Mouse (Mus musculus) ES-E14 (cell line): Measurements from ENCODE around the gene 4933406M09Rik. TPM values are rescaled to one million over a fixed set of nuclear protein-coding genes. Genes with fewer than 3 reads are reported as not detected.

ENCODE experiments used
- DNase-seq: peaks from one replicate; pipeline ENCODE4 v3.0.0-alpha.2; 2013; ENCODE audit warnings: low read depth, low spot score
- H3K27ac ChIP-seq: 2 replicates; pipeline ENCODE4 v1.5.1; 2012; ENCODE audit warnings: low read depth, mild to moderate bottlenecking, low read length, moderate library complexity, mixed read lengths; ENCODE audit not compliant: poor library complexity, insufficient read depth, severe bottlenecking
- H3K36me3 ChIP-seq: 2 replicates; pipeline ENCODE4 v1.6.1; 2012; ENCODE audit warnings: mild to moderate bottlenecking, low read length, moderate library complexity, mixed read lengths; ENCODE audit not compliant: control insufficient read depth, poor library complexity, insufficient read depth, severe bottlenecking
- H3K4me1 ChIP-seq, 2 experiments: fragments of 150-350 bp in 1 of 2; sonication (generic) in 1 of 2; 2 replicates each; pipeline ENCODE4 v1.6.1; 2012; ENCODE audit warnings: low read length in 2 of 2, mild to moderate bottlenecking in 1 of 2, mixed read lengths in 1 of 2; ENCODE audit not compliant: control insufficient read depth in 2 of 2, insufficient read depth in 2 of 2, poor library complexity in 1 of 2
- H3K4me3 ChIP-seq, 2 experiments: fragments of 150-350 bp in 1 of 2; sonication (generic) in 1 of 2; 2 replicates each; pipeline ENCODE4 v1.5.1; 2012; ENCODE audit warnings: low read length in 2 of 2, low read depth in 1 of 2, mild to moderate bottlenecking in 1 of 2, mixed read lengths in 1 of 2; ENCODE audit not compliant: insufficient read depth in 1 of 2, poor library complexity in 1 of 2, severe bottlenecking in 1 of 2
- H3K9ac ChIP-seq: 2 replicates; pipeline ENCODE4 v1.6.1; 2012; ENCODE audit warnings: low read depth, mild to moderate bottlenecking, low read length, mixed read lengths; ENCODE audit not compliant: poor library complexity, insufficient read depth, severe bottlenecking
- H3K9me3 ChIP-seq: fragments of 150-350 bp; sonication (generic); 2 replicates; pipeline ENCODE4 v1.6.1; 2012; ENCODE audit warnings: low read depth, mild to moderate bottlenecking, low read length; ENCODE audit not compliant: control insufficient read depth, insufficient read depth
- CHD2 ChIP-seq: IDR thresholded peaks from 2 replicates; pipeline ENCODE4 v1.6.1; 2014; ENCODE audit warnings: mild to moderate bottlenecking, low read depth, low read length, inconsistent platforms
- HCFC1 ChIP-seq: IDR thresholded peaks from 2 replicates; pipeline ENCODE4 v1.6.1; 2012; ENCODE audit warnings: low read length, inconsistent platforms, borderline replicate concordance; ENCODE audit not compliant: insufficient read depth
- MAFK ChIP-seq: IDR thresholded peaks from 2 replicates; pipeline ENCODE4 v1.6.1; 2014; ENCODE audit warnings: mild to moderate bottlenecking, low read depth, low read length, inconsistent platforms; ENCODE audit not compliant: insufficient read depth
- ZC3H11A ChIP-seq: IDR thresholded peaks from 2 replicates; pipeline ENCODE4 v1.6.1; 2012; ENCODE audit warnings: low read depth, mild to moderate bottlenecking, inconsistent platforms, low read length, borderline replicate concordance
- ZNF384 ChIP-seq: IDR thresholded peaks from 2 replicates; pipeline ENCODE4 v1.6.1; 2012; ENCODE audit warnings: low read depth, low read length, inconsistent platforms
- in situ Hi-C, 2 experiments: fragments of 600-800 bp; cut with MboI; formaldehyde crosslinking; loops; one replicate each; pipeline ENCODE4 v1.15.1; 2025; ENCODE audit warnings: low sequenced_read_pairs in 2 of 2, inconsistent platforms in 1 of 2; ENCODE audit not compliant: unreplicated experiment in 2 of 2
- total RNA-seq: library from RNA; depleted of rRNA; stranded (reverse); fragments of 300-350 nt; gene quantifications from 2 replicates; pipeline ENCODE4 v1.2.3, GENCODE M21; 2012; rRNA removed

Gene 4933406M09Rik
- total RNA-seq, 1 experiment = 0.22 TPM

DNA sequence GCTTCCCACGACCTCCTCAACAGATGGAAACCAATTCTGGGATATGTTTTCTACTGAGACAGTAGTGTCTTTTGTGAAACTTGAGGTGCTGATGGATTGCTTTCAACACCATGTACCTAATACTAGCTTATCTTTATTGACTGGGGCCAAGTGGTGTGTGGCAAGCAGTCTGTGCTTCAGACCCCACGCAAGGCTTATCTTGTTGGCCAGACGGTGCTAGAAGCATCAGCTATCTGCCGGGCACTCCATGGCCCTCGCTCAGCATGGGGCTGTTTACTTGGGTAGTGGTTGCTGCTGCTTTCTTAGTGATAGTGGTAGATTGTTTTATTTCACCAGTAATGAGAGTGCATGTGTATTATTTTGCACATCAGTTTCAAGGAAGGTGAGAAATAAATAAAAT lies 40.5 kb downstream of the 4933406M09Rik start:
- no peak for DNase-seq
- no peak overlapping the region for H3K9ac ChIP-seq
- no peak overlapping the region for H3K4me3 ChIP-seq
- H3K36me3 ChIP-seq = peaks cover 47% of the 10 kb centered on the region
- in situ Hi-C loops = no loop called here
- TF ChIP-seq CHD2 (no peak), MAFK (no peak), HCFC1 (no peak), ZC3H11A (no peak), ZNF384 (no peak)
- no peaks in the 10 kb centered on the region for H3K9me3 ChIP-seq
- H3K4me1 ChIP-seq = peaks cover 6 to 17% of the 10 kb centered on the region in 2 experiments; a peak in 2 of 4 replicates
- no peak overlapping the region for H3K27ac ChIP-seq

DNA sequence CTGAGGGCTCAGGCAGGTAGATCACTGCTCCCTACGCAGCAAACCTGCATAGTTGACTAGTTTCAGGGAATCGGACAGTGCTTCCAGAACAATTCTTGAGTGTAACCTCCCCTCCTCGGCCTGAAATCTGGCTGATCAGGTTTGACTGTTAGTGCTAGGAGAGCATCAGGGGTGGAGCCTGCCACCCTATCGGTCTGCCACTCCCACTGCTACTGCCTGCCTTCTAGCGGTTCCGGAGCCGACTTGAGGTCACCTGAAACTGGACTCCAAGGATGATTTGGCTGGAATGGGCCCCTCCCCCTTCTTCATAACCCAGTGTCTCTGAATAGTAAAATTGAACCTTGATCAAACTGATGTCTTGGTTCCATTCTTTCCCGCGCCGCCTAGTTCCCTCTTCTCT lies 47.3 kb downstream of the 4933406M09Rik start:
- peak overlapping the region; percentile 89 for H3K27ac ChIP-seq
- H3K36me3 ChIP-seq = peaks cover 17% of the 10 kb centered on the region
- no peak overlapping the region for H3K4me3 ChIP-seq
- H3K9me3 ChIP-seq = no peaks in the 10 kb centered on the region
- DNase-seq = no peak
- in situ Hi-C loops = no loop called here
- peaks cover 4 to 24% of the 10 kb centered on the region in 2 experiments for H3K4me1 ChIP-seq
- H3K9ac ChIP-seq = no peak overlapping the region
- TF ChIP-seq HCFC1 (no peak), ZC3H11A (no peak), ZNF384 (no peak), CHD2 (no peak), MAFK (no peak)

DNA sequence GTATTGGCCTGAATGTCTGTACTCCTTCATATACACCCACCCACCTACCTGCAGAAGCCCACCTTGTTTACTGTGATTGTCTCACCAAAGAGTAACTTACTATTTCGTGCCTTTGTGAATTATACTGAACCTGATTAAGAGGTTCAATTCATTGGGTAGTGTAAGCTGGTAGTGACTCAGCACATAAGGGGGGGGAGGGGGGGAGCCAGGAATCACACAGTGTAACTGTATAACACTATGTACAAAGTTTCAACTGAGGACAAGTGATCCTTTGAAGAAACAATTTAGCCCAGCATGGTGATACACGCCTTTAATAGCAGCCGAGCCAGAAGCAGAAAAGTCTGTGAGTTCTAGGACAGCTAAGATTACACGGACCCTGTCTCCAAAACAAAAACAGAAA lies 47.7 kb downstream of the 4933406M09Rik start:
- no peak overlapping the region for H3K4me3 ChIP-seq
- DNase-seq = no peak
- in situ Hi-C loops = no loop called here
- peak overlapping the region; percentile 89 for H3K27ac ChIP-seq
- TF ChIP-seq HCFC1 (no peak), CHD2 (no peak), ZNF384 (no peak), ZC3H11A (no peak), MAFK (peak; percentile 59; the same call in 1 of the 2 replicates)
- H3K9ac ChIP-seq = no peak overlapping the region
- no peaks in the 10 kb centered on the region for H3K9me3 ChIP-seq
- peaks cover 13% of the 10 kb centered on the region for H3K36me3 ChIP-seq
- peaks cover 4 to 23% of the 10 kb centered on the region in 2 experiments for H3K4me1 ChIP-seq

DNA sequence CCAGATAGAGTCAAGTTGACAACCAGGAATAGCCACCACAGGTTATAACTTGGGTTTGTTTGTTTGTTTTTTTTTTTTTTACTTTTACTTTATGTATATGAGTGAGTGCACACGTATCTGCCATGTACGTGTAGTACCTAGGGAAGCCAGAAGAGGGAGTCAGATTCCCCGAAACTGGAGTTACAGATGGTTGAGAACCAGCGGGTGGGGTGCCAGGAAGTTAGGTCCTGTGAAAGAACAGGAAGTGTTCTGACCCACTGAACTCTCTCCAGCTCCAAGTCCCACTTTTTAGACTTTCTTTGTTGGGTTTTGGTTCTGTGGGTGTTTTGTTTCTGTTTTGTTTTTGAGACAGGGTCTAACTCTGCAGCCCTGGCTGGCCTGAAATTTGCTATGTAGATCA lies 49.7 kb downstream of the 4933406M09Rik start:
- TF ChIP-seq MAFK (no peak), ZNF384 (peak; percentile 87), ZC3H11A (peak; percentile 31; the same call in 1 of the 2 replicates)
- in situ Hi-C loops = no loop called here
- Histone ChIP-seq H3K4me1 (peaks cover 4 to 18% of the 10 kb centered on the region in 2 experiments), H3K9me3 (no peaks in the 10 kb centered on the region; the same call in 1 of the 2 replicates), H3K27ac (no peak overlapping the region), H3K9ac (no peak overlapping the region), H3K36me3 (peaks cover 4% of the 10 kb centered on the region; the same call in 1 of the 2 replicates), H3K4me3 (peak overlapping the region; percentile 8 to 36; a peak in 2 of 4 replicates)
- peak; percentile 87 for DNase-seq

DNA sequence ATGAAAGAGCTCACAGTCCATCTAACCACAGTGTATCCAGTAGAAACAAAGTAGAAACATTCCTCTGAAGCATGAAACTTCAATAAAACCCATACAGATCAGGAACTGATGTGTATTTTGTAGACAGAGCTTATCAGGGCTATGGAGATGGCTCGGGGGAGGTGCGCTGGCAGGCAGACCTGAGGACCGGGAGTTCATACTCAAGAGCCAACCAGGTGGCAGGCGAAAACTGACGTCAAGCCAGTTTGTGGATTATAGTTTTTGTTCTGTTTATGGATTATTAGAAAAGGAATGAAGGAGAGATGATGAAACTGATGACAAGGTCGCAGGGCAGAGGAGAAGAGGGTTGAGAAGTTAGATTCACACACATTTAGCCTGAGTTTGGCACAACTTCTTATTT lies 54.7 kb downstream of the 4933406M09Rik start:
- DNase-seq = no peak
- in situ Hi-C loops = no loop called here

More for the DNA sequence above, 54.7 kb downstream of the 4933406M09Rik start:
- Histone ChIP-seq H3K36me3 (no peaks in the 10 kb centered on the region), H3K4me1 (no peaks in the 10 kb centered on the region; a peak in 2 of 4 replicates), H3K9ac (no peak overlapping the region), H3K27ac (no peak overlapping the region), H3K4me3 (no peak overlapping the region), H3K9me3 (peaks cover 8% of the 10 kb centered on the region)
- TF ChIP-seq CHD2 = no peak
- TF ChIP-seq MAFK = no peak
- TF ChIP-seq ZNF384 = no peak
- TF ChIP-seq HCFC1 = no peak
- no peak for TF ChIP-seq ZC3H11A

Other genes with a start within 250 kb of the 4933406M09Rik start
- gene Chil1, start 203.8 kb upstream of the 4933406M09Rik start, total RNA-seq = 0.98 and 1.4 TPM in 2 replicates
- gene Mybph, start 192.5 kb upstream of the 4933406M09Rik start, total RNA-seq = not detected in 2 replicates
- 0.16 and 0.58 TPM in 2 replicates for gene Adora1, start 150.5 kb upstream of the 4933406M09Rik start, total RNA-seq
- 0.18 and 0.37 TPM in 2 replicates for gene Myog, start 96.0 kb upstream of the 4933406M09Rik start, total RNA-seq
- 14.1 and 35.3 TPM in 2 replicates for gene Ppfia4, start 53.0 kb upstream of the 4933406M09Rik start, total RNA-seq
- gene Tmem183a, start 24.0 kb upstream of the 4933406M09Rik start, total RNA-seq = 100 and 120 TPM in 2 replicates
- 186 and 305 TPM in 2 replicates for gene Cyb5r1, start 19.6 kb downstream of the 4933406M09Rik start, total RNA-seq
- gene Adipor1, start 29.4 kb downstream of the 4933406M09Rik start, total RNA-seq = 80.6 and 88.0 TPM in 2 replicates
- gene Klhl12, start 69.6 kb downstream of the 4933406M09Rik start, total RNA-seq = 21.8 and 22.7 TPM in 2 replicates
- 23.3 and 24.9 TPM in 2 replicates for gene Rabif, start 108.7 kb downstream of the 4933406M09Rik start, total RNA-seq
- 0.76 and 2.1 TPM in 2 replicates for gene Mgat4e, start 163.7 kb downstream of the 4933406M09Rik start, total RNA-seq
- gene Kdm5b, start 174.2 kb downstream of the 4933406M09Rik start, total RNA-seq = 127 and 182 TPM in 2 replicates